Mouse (Mus musculus) megakaryocyte progenitor cell, adult 5-6 weeks (primary cell): ENCODE measurements around the gene Inf2. TPM values are rescaled to one million over a fixed set of nuclear protein-coding genes. Genes with fewer than 3 reads are reported as not detected.

ENCODE experiments used
- ATAC-seq: replicated peaks from 2 replicates; pipeline ENCODE4 v1.8.0; 2016; ENCODE audit warnings: mild to moderate bottlenecking, moderate TSS enrichment, inconsistent platforms; ENCODE audit not compliant: poor library complexity
- total RNA-seq, 2 experiments: library from RNA; stranded (forward) in 1 of 2; stranded (reverse) in 1 of 2; fragments of 157-497, 149-512 nt in 1 of 2; fragments of 200-1000 nt in 1 of 2; gene quantifications; 2 replicates each; pipeline versions ENCODE4 v1.2.3 to v1.2.4; 2015 to 2017

Gene Inf2
- total RNA-seq (2015) (11.0 and 13.6 TPM in 2 replicates), total RNA-seq (2017) (4.8 and 7.1 TPM in 2 replicates)

- ATAC-seq, result peak; percentile 49
Observed at GRCm38 (mm10) chr12:112588426-112589256, at the start of gene Inf2. TSS of gene Inf2 (plus strand) at chr12:112588784.

GRCm38 (mm10) chr12:112539466-112539965 is 49.1 kb upstream of the Inf2 start:
- ATAC-seq, result no peak

DNA sequence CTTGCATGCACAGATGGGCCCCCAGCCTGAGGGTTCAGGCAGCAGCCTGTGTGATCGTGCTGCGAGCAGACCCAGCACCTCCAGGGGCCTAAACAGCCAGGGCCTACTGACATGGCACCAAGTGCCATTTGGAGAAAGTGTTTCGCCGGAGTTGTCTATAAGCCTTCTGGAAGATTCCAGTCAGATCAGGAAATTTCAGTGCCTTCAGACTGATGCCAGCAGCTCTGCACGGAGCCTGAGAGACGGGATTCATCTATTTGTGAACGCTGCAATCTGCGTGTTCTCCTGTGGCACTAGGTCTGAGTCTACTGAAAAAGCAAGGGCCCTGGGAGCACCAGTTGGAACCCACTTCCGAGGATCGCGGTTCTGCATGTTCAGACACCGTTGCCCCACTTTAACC is 48.3 kb upstream of the Inf2 start:
- ATAC-seq, result no peak

DNA sequence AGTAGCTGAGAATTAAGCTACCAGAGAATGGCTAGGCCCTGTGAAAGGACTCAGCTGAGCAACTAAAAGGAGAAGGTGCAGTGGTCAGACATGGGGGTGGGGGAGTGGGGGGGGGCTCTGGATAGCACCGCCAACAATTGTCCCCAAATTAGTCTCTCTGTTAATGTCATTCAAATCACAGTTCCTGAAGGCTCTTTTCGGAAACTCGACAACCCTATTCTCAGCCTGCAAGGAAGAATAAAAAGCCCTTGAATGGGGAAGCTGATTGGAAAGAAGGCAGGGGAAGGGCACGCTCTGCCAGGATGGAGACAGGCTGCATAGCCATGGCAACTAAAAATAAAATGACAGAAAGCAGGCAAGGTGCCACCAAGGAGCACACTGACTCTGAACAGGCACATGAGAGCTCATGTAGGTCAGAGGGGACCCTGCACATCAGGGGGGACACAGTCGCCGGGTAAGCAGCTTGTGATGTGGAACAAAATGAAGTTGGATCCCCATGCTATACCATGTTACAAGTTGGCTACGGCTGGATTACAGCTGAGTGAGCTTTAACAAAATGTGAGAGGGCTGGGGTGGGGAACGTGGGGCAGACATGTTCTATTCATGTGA is 47.0 kb upstream of the Inf2 start:
- no peak for ATAC-seq

DNA sequence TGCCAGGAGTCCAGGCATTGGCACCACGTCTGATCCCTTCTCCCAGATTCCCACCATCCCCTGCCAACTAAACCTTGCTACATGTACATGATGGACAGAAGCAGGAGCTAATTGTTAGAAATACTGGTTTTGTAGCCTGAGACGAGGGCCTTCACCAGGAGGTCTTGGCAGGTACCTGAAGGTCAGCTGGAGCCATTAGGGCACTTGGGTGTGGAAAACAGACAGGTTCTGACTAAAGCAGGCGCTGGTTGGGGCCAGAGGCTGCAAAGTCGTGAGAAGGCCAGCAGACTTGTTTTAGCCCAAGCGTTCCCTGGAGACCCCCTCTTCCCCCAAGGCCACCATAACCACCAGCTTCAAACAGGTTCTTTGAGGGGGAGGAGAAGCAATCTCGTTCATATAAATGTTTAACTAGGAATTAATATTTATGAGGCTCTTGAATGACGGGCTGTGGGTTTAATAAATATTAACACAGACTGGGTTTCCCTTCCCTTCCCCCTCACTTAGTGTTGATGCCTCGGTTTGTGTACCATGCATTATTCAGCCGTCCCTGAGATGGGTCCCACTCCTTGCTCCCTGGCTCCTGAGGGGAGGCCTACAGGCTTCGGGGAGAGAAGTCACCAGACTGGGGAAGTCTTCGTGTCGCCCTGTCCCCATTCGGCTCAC is 46.2 kb upstream of the Inf2 start:
- ATAC-seq, result no peak

GRCm38 (mm10) chr12:112542920-112543300 is 45.7 kb upstream of the Inf2 start:
- ATAC-seq, result peak; percentile 88

DNA sequence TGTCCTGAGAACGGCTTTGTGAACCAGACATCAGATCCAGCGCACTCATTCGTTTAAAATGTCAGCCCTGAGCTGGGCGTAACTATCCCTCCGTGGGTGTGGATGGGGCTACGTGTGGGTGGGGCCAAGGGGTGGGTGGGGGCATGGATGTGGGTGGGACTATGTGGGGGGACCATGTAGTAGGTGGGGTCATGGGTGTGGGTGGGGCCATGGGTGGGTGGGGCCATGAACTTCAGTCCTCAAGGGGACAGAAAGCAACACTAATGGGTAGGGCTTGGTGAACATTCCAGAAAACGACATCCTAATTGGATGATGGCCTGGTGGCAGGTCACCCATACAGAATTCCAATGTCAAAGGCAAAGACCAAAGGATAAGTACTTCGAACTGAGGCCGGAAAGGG is 44.6 kb upstream of the Inf2 start:
- ATAC-seq, result 0 out of 2 replicates have a peak, but pooled peaks have one; percentile 4

DNA sequence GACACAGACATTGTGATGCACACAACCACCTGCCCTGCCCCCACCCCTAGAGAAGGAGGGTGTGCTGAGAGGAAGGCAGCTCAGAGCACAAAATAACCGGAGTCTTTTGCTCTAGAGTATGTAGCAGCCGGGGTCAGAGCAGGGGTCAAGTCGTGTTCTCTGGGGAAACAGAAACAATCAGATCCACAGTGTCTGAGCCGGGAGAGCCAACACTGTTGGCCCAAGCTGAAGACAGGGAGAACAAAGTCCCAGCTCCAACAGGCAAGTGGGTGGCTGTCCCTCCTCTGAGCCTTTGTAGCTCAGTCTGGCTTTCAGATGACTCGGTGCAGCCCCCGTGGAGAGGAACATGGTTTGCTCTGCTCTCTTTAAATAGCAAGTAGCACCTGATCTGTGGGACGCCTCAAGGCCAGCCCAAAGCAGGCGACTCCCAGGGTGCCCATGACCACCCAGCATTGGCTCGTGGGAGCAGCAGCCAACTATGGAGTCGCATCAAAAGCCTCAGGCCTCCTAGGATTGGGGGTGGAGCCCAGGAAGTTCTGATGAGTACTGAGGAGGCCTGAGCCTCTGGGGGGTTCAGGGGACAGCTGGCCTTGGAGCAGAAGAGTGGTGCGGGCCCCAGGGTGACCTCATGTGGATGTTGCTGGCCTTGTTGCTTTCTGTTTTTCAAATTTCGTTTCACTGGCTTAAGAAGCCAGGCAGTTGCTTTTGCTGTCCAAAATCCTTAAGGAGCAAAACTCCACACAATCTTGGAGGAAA is 43.5 kb upstream of the Inf2 start:
- ATAC-seq, result no peak

- ATAC-seq, result no peak
Observed at GRCm38 (mm10) chr12:112546110-112546509, 42.5 kb upstream of the Inf2 start.

GRCm38 (mm10) chr12:112549287-112549686 is 39.3 kb upstream of the Inf2 start:
- no peak for ATAC-seq

- ATAC-seq, result peak; percentile 100
Observed at GRCm38 (mm10) chr12:112551861-112552375, 36.7 kb upstream of the Inf2 start.

DNA sequence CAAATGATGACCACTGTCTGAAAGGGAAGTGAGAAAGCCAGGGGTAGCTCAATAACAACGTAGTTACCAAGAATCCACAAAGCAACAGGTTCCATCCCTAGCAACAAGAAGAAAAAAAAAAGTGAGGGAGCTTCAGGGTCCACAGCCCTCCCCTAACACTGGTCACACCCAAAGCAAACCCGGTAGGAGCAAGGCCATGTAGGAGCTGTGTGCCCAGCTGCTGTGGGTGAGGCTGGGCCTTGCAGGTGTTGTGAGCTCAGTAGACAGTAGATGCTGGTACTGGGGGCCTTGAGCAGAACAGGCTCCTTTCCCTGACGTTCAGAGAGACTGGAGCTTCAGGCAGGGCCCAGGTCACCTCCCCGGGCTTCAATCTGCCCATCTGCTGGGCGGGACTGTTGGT is 36.1 kb upstream of the Inf2 start:
- 0 out of 2 replicates have a peak, but pooled peaks have one; percentile 2 for ATAC-seq

DNA sequence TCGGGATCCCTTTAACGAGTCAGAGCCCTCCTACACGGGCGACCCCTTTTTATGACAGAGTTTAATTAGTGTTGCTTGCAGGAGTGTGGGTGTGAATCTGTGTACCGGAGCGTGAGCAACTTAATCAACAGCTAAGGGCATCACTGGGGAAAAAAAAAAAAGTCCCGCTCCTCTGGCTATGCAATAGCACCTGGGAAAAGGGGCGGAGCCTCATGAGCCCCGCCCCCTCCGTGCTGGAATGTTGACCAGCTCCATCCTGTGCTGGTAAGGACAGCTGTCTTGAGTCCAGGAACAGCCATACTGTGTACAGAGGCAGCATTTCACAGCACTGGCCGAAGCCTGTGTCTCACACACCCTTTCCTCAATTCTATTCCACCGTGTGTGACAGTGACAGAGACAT is 33.7 kb upstream of the Inf2 start:
- no peak for ATAC-seq

GRCm38 (mm10) chr12:112556531-112557060 is 32.0 kb upstream of the Inf2 start:
- no peak for ATAC-seq

DNA sequence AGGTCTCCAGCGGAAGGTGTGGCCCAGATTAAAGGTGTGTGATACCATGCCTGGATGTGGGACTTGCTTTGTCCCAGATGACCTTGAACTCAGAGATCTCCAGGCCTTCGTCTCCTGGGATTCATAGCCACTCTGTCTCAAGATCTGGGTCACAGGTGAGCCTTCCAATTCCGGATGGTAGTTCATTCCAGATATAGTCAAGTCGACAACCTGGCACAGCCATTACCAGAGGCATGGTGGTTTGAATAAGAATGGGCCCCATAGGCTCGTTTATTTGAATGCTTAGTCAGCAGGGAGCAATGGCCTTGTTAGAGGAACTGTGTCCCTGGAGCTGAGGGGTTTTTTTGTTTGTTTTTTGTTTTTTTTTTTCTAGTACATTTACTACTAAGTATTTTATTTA is 31.4 kb upstream of the Inf2 start:
- ATAC-seq, result no peak

- ATAC-seq, result no peak
Observed at GRCm38 (mm10) chr12:112559231-112559630, 29.4 kb upstream of the Inf2 start.

DNA sequence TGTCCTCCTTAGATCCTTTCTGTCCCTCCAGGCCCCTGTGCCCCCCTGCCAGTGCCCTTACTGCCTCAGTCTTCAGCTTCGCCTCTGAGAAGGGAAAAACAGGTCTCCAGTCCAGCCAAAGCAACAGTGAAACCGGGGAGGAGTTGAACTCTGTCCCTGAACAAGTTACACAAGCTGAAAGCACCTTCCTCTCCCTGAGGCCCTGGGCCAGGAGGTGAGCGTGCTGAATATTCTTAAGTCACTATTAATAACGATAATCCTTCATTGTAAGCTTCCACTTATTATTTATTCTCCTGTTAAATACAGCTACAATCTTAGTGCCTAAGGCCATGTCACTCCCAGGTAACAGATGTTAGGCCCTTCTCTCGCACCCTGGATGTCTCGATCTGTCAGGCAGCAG is 28.9 kb upstream of the Inf2 start:
- no peak for ATAC-seq

DNA sequence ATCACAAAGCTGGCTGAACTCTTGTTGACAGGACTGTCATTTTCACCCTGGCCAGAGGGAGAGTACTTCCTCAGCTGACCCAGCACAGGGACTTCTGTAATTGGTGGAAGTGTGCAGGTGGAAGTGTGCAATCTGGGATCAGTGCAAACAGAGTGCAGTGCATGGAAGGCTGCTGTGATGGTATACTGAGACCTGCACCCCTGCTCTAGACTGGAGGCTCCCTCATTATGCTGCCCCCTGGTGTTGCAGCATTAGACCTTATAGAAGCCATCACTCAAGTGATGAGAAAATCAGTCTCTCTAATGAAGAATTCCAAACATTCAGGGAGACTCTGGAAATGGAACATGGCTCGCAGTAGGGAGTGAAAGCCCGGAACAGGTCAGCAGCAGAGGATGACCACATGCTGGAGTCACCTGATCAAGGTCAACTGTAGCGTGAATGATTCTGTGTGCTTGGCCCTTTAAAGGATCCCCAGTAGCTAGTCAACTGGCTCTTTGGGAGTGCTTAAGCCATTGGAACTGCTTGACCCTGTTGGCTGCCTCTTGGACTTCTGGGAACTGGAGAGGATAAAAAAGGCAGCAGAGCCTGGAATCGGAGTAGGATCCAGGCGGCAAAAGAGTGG is 28.3 kb upstream of the Inf2 start:
- ATAC-seq, result peak; percentile 54; the same call in 1 of the 2 replicates

DNA sequence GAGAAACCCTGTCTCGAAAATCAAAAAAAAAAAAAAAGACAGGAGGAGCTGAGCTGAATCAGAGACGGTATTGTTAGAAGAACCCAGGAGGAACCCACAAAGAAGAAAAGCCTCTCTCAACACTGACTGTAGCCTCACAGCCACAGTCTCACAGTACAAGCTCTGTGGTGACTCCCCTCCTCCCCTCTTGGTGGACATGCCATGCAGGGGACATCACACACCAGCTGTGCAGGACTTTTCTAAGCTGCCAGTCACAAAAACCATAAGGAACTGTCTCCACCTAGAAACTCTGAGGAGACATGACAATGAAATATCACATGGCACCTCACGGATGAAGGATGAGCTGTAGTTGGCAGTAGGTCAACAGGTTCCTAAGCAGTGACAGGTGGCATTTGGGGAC is 27.4 kb upstream of the Inf2 start:
- ATAC-seq, result no peak

DNA sequence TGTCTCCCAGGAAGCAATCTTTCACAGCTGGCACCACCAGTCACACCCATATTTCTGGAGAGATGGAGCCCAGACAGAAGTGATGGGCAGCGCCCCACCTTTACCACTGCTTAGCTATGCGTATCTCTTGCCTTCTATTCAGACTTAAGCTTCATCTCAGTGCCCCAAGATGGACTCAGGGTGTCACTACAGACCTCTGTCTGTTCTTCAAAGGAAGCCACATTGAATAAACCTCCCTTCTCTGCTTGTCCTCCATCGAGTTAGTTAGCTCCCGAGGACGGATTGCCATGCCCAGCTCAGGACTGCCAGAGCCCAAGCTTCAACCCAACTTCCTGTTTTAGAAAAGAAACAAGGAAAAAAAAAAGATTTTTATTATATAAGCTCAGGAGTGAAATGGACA is 26.1 kb upstream of the Inf2 start:
- no peak for ATAC-seq
